Comparison of ENCODE assay signal across 9 mouse cellular contexts in genomic region chr5:107611224-107611623, GRCm38 (mm10). TPM values are rescaled to one million over a fixed set of nuclear protein-coding genes. Genes with fewer than 3 reads are reported as not detected.
A peak's percentile ranks its signal among the peaks of the same experiment; 100 is the strongest.
DNase-seq lines count a peak whose midpoint lies in the region; ATAC-seq and TF ChIP-seq lines count a peak whose summit lies in the region.
"Had no signal": no experiment of that assay in that cellular context is flagged by ENCODE, and none has a peak within 500 bp of the region (broad histone marks: within the 10 kb centered on the region; RNA-seq: fewer than 3 reads in every experiment).

No protein-coding gene starts in this region.

- no peaks in the 10 kb centered on the region for H3K27me3 ChIP-seq in heart, embryonic 11.5 days (ENCODE audit: control insufficient read depth, insufficient read depth, low read length)
- no peaks in the 10 kb centered on the region for H3K27me3 ChIP-seq in embryonic facial prominence, embryonic 10.5 days (replicated peaks; ENCODE audit: low read depth, poor library complexity, severe bottlenecking)
- H3K27me3 ChIP-seq: megakaryocyte, embryonic 14.5 days had no signal

- peak; percentile 75 for DNase-seq in heart, adult 11 months
- DNase-seq in adrenal gland, postnatal 25 days: peak; percentile 38
- peak; percentile 65 for DNase-seq in embryonic facial prominence, embryonic 10.5 days (ENCODE audit: low spot score)
- peak; percentile 54 to 61 for DNase-seq in heart, postnatal 14 days
- DNase-seq in layer of hippocampus, adult 2 months (ENCODE audit: low spot score in 2 of 2): peak; percentile 62 to 71
- peak; percentile 76 for DNase-seq in lung, postnatal 36 days
- peak; percentile 80 to 82 for DNase-seq in right cerebral cortex, postnatal 10 days (ENCODE audit: low spot score in 2 of 2)

- no peaks in the 10 kb centered on the region; the same call in 1 of the 2 replicates for H3K36me3 ChIP-seq in heart, embryonic 11.5 days (ENCODE audit: control insufficient read depth, insufficient read depth, low read length)
- H3K36me3 ChIP-seq in embryonic facial prominence, embryonic 10.5 days (replicated peaks): peaks cover 44% of the 10 kb centered on the region

- peak; percentile 98 for TF ChIP-seq CTCF in layer of hippocampus, adult 2 months (conservative IDR thresholded peaks at IDR 0.05)

- no peaks in the 10 kb centered on the region for H3K9me3 ChIP-seq in heart, embryonic 11.5 days (replicated peaks; ENCODE audit: control insufficient read depth, low read length)
- H3K9me3 ChIP-seq in embryonic facial prominence, embryonic 10.5 days: no peaks in the 10 kb centered on the region
- H3K9me3 ChIP-seq: megakaryocyte, embryonic 14.5 days had no signal

- intact Hi-C loops in heart, postnatal 14 days (cut with DNase I): loop anchor here (5.0 kb wide), 2 partner anchors 181 to 281 kb away; no protein-coding TSS in a partner anchor

- ATAC-seq in heart, embryonic 11.5 days (replicated peaks; ENCODE audit: insufficient number of reproducible peaks, low FRiP score, low TSS enrichment): no peak

- H3K27ac ChIP-seq in heart, embryonic 11.5 days (ENCODE audit: low read depth, low read length): no peak overlapping the region
- H3K27ac ChIP-seq in embryonic facial prominence, embryonic 10.5 days (replicated peaks): no peak overlapping the region
- H3K27ac ChIP-seq in layer of hippocampus, adult 2 months: no peak overlapping the region

- H3K4me3 ChIP-seq in heart, embryonic 11.5 days (ENCODE audit: low read depth, low read length): no peak overlapping the region
- H3K4me3 ChIP-seq in embryonic facial prominence, embryonic 10.5 days: no peak overlapping the region
- no peak overlapping the region for H3K4me3 ChIP-seq in layer of hippocampus, adult 2 months
- H3K4me3 ChIP-seq: megakaryocyte, embryonic 14.5 days had no signal

- WGBS in heart, embryonic 11.5 days (ENCODE audit: insufficient replicate concordance): 1% methylated on average over 2 of the region's 2 CpGs
- 6% methylated on average over 2 of the region's 2 CpGs for WGBS in embryonic facial prominence, embryonic 10.5 days

- no peaks in the 10 kb centered on the region for H3K4me1 ChIP-seq in heart, embryonic 11.5 days (ENCODE audit: control insufficient read depth, insufficient read depth, low read length)
- H3K4me1 ChIP-seq in embryonic facial prominence, embryonic 10.5 days: no peaks in the 10 kb centered on the region
- H3K4me1 ChIP-seq: megakaryocyte, embryonic 14.5 days had no signal

- no peak overlapping the region for H3K4me2 ChIP-seq in heart, embryonic 11.5 days

- no peak overlapping the region for H3K9ac ChIP-seq in heart, embryonic 11.5 days (ENCODE audit: low read depth, low read length)

RNA-seq across cellular contexts. Expression of gene Glmn, which starts 13.5 kb away (rescaled TPM):
- 27.9 and 29.7 TPM in 2 replicates for polyA plus RNA-seq in heart, embryonic 11.5 days (2014; fragmentation: Nextera tagmentation; extraction: Ambion mirVana)
- total RNA-seq in adrenal gland, postnatal 25 days (2021): 9.8 and 12.3 TPM in 2 replicates
- 40.1 and 40.5 TPM in 2 replicates for polyA plus RNA-seq in embryonic facial prominence, embryonic 10.5 days (2016; fragmentation: Nextera tagmentation; extraction: Ambion mirVana)
- 1 to 10 TPM; 5.0 to 7.0 TPM for total RNA-seq in heart, postnatal 14 days (2021)
- total RNA-seq in layer of hippocampus, adult 2 months (2021): 10 to 100 TPM; 14.3 to 16.6 TPM

RNA-seq across cellular contexts. Expression of gene Rpap2, which starts 14.1 kb away (rescaled TPM):
- polyA plus RNA-seq in heart, embryonic 11.5 days (2014; fragmentation: Nextera tagmentation; extraction: Ambion mirVana): 12.8 and 16.6 TPM in 2 replicates
- 15.6 and 26.2 TPM in 2 replicates for total RNA-seq in adrenal gland, postnatal 25 days (2021)
- 20.0 and 21.8 TPM in 2 replicates for polyA plus RNA-seq in embryonic facial prominence, embryonic 10.5 days (2016; fragmentation: Nextera tagmentation; extraction: Ambion mirVana)
- 1 to 10 TPM; 7.0 to 8.2 TPM for total RNA-seq in heart, postnatal 14 days (2021)
- 10 to 100 TPM; 19.1 to 20.7 TPM for total RNA-seq in layer of hippocampus, adult 2 months (2021)
